Mouse (Mus musculus): ENCODE results near the gene Nudt4.

DNA sequence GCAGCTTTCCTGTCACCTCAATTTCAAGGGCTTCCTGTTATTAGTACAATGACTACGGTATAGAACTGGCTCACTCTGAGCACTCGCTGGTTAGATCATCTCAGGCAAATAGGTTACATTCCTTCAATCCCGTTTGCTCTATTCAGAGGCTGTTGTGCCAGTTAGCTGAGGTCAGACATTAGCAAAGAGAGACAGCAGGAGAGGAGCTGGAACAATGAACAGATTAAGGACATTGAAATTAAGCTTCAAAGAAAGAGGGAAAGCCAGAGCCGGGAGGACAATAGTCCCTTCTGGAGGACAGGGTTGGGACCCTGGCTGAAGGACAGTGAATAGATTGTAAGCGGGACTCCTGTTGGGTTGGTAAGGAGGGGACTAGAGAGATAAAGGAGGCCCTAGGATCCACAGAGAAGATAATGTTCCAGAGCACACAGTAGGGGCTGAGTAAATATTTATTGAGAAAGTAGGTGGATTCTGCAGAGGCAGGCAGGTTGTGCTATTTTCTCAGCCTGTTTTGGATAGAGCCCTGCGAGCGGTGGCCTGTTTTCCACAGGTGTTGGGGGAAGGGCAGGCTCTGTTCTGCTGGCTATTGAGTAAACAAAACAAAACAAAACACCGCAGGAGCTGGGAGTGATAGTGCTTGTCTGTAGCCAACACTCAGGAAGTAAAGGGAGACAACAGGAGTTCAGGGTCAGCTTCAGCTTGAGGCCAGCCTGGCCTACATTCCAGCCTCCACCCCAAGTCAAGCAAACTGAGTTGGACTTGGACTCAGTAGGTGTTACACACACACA is 32.1 kb upstream of the Nudt4 start:
- TF ChIP-seq EP300 (IDR thresholded peaks at IDR 0.05; ENCODE audit: low read depth in 1 of 2, low read length in 2 of 2) (no peak), ELF1 (IDR thresholded peaks at IDR 0.05; ENCODE audit: low read depth, low read length) (no peak), CTCF (IDR thresholded peaks at IDR 0.05 in 2 of 3, conservative IDR thresholded peaks at IDR 0.05 in 1 of 3; ENCODE audit: control insufficient read depth in 1 of 3, insufficient read depth in 1 of 3, low read depth in 2 of 3, low read length in 3 of 3, poor library complexity in 1 of 3, severe bottlenecking in 1 of 3) (no peak), MAX (IDR thresholded peaks at IDR 0.05; ENCODE audit: low read length) (no peak), POLR2A (IDR thresholded peaks at IDR 0.05; ENCODE audit: control insufficient read depth in 1 of 2, insufficient read depth in 1 of 2, low read depth in 1 of 2, low read length in 2 of 2, poor library complexity in 1 of 2) (no peak), E2F4 (IDR thresholded peaks at IDR 0.05; ENCODE audit: borderline replicate concordance, low read depth, low read length) (no peak), MAZ (IDR thresholded peaks at IDR 0.05; ENCODE audit: low read depth, low read length) (no peak), RAD21 (IDR thresholded peaks at IDR 0.05; ENCODE audit: low read depth, low read length) (no peak), USF1 (IDR thresholded peaks at IDR 0.05; ENCODE audit: low read depth, low read length) (no peak), ZKSCAN1 (IDR thresholded peaks at IDR 0.05; ENCODE audit: low read depth, low read length) (no peak), GATA1 (IDR thresholded peaks at IDR 0.05; ENCODE audit: low read depth, low read length) (no peak), MEF2A (IDR thresholded peaks at IDR 0.05; ENCODE audit: extremely low read depth, insufficient replicate concordance, low read depth, low read length, poor library complexity, severe bottlenecking) (no peak)

Data from MEL (cell line).